Mouse (Mus musculus) intestine, postnatal 0 days (tissue): ENCODE data around the gene Opalin. TPM values are rescaled to one million over a fixed set of nuclear protein-coding genes. Genes with fewer than 3 reads are reported as not detected.

Experiments
- ATAC-seq: fragments of 200-750 bp; cut with Nextera tagmentation; 2 replicates; pipeline ENCODE4 v1.8.0; 2017; ENCODE audit warnings: mild to moderate bottlenecking, moderate TSS enrichment, moderate library complexity
- H3K27ac ChIP-seq: fragments of 300-500 bp; sonication (generic); 2 replicates; pipeline ENCODE4 v1.5.1; 2014; ENCODE audit warnings: mild to moderate bottlenecking, low read depth, low read length, moderate library complexity
- H3K27me3 ChIP-seq: fragments of 300-500 bp; sonication (generic); replicated peaks from 2 replicates; pipeline ENCODE4 v1.6.1; 2014; ENCODE audit warnings: low read length, mixed read lengths; ENCODE audit not compliant: control insufficient read depth, insufficient read depth
- H3K36me3 ChIP-seq: fragments of 300-500 bp; sonication (generic); 2 replicates; pipeline ENCODE4 v1.6.1; 2014; ENCODE audit warnings: mild to moderate bottlenecking, moderate library complexity; ENCODE audit not compliant: control insufficient read depth, insufficient read depth
- H3K4me1 ChIP-seq: fragments of 300-500 bp; sonication (generic); replicated peaks from 2 replicates; pipeline ENCODE4 v1.6.1; 2014; ENCODE audit warnings: antibody characterized with exemption, low read length, mixed read lengths; ENCODE audit not compliant: control insufficient read depth, insufficient read depth
- H3K4me2 ChIP-seq: fragments of 300-500 bp; sonication (generic); replicated peaks from 2 replicates; pipeline ENCODE4 v1.6.1; 2014; ENCODE audit warnings: low read depth, mild to moderate bottlenecking, moderate library complexity
- H3K4me3 ChIP-seq: fragments of 300-500 bp; sonication (generic); 2 replicates; pipeline ENCODE4 v1.5.1; 2014; ENCODE audit warnings: low read depth, low read length
- H3K9ac ChIP-seq: fragments of 300-500 bp; sonication (generic); 2 replicates; pipeline ENCODE4 v1.6.1; 2014; ENCODE audit warnings: mild to moderate bottlenecking, low read depth, low read length
- H3K9me3 ChIP-seq: fragments of 300-500 bp; sonication (generic); 2 replicates; pipeline ENCODE4 v1.6.1; 2016; ENCODE audit warnings: mixed run types; ENCODE audit not compliant: control insufficient read depth
- CTCF ChIP-seq: sonication (generic); IDR thresholded peaks from 2 replicates; pipeline ENCODE4 v1.5.1; 2016; ENCODE audit warnings: low read depth, mild to moderate bottlenecking, control low read depth, antibody characterized with exemption, moderate library complexity
- WGBS: fragments of 180-500 bp; shearing (Covaris S2); extraction: QIAGEN DNeasy Blood & Tissue Kit; methylation state at CpG from one replicate; pipeline ENCODE4 v1.1.7; 2014; 5-methylcytosine and 5-hydroxymethylcytosine counted together
- polyA plus RNA-seq: library from polyadenylated mRNA; unstranded; fragments of >200 nt; fragmentation: Nextera tagmentation; extraction: Ambion mirVana; gene quantifications from 2 replicates; pipeline ENCODE4 v1.2.1, GENCODE M21; 2015

Gene Opalin
- polyA plus RNA-seq, 1 experiment from 2014 or later: not detected

GRCm38 (mm10) chr19:41052247-41052646, 24.7 kb downstream of the Opalin start:
- H3K27ac ChIP-seq: no peak overlapping the region
- ATAC-seq: no peak
- no peak overlapping the region for H3K9ac ChIP-seq

GRCm38 (mm10) chr19:41051714-41052113, 25.2 kb downstream of the Opalin start:
- TF ChIP-seq CTCF: no peak
- Histone ChIP-seq H3K9me3 (no peaks in the 10 kb centered on the region), H3K36me3 (no peaks in the 10 kb centered on the region), H3K9ac (no peak overlapping the region), H3K4me1 (no peaks in the 10 kb centered on the region), H3K27ac (no peak overlapping the region), H3K27me3 (no peaks in the 10 kb centered on the region), H3K4me2 (no peak overlapping the region), H3K4me3 (no peak overlapping the region)
- 79% methylated on average over 1 of the region's 1 CpGs for WGBS
- ATAC-seq: no peak

More at GRCm38 (mm10) chr19:41052247-41052646, 24.7 kb downstream of the Opalin start:
- no peaks in the 10 kb centered on the region for H3K27me3 ChIP-seq
- no peak for TF ChIP-seq CTCF
- H3K4me3 ChIP-seq: no peak overlapping the region
- 24% methylated on average over 5 of the region's 5 CpGs for WGBS
- H3K4me2 ChIP-seq: no peak overlapping the region
- no peaks in the 10 kb centered on the region for H3K36me3 ChIP-seq
- H3K9me3 ChIP-seq: no peaks in the 10 kb centered on the region
- no peaks in the 10 kb centered on the region for H3K4me1 ChIP-seq

DNA sequence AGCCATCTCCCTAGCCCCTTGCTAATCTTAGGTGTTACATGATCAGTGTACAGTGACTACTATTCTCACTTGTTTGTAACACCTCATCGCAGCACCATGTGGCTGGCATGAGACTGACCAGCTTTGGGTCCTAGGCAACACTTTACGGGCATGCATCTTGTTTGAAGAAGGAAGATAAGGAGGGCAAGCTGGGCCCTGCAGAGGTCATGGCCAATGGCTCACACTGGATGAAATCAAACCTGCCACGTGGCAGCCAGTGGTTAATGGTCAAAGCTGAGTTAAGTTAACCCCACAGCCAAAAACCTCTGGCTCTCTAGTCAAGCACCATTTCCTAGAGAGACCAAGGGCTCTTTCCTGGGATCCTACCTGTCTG, 28.7 kb downstream of the Opalin start:
- Histone ChIP-seq H3K4me1 (no peaks in the 10 kb centered on the region), H3K4me3 (no peak overlapping the region), H3K27me3 (no peaks in the 10 kb centered on the region), H3K36me3 (no peaks in the 10 kb centered on the region), H3K27ac (no peak overlapping the region), H3K9me3 (no peaks in the 10 kb centered on the region), H3K4me2 (no peak overlapping the region), H3K9ac (no peak overlapping the region)
- ATAC-seq: no peak
- no peak for TF ChIP-seq CTCF
- 46% methylated on average over 3 of the region's 3 CpGs for WGBS

DNA sequence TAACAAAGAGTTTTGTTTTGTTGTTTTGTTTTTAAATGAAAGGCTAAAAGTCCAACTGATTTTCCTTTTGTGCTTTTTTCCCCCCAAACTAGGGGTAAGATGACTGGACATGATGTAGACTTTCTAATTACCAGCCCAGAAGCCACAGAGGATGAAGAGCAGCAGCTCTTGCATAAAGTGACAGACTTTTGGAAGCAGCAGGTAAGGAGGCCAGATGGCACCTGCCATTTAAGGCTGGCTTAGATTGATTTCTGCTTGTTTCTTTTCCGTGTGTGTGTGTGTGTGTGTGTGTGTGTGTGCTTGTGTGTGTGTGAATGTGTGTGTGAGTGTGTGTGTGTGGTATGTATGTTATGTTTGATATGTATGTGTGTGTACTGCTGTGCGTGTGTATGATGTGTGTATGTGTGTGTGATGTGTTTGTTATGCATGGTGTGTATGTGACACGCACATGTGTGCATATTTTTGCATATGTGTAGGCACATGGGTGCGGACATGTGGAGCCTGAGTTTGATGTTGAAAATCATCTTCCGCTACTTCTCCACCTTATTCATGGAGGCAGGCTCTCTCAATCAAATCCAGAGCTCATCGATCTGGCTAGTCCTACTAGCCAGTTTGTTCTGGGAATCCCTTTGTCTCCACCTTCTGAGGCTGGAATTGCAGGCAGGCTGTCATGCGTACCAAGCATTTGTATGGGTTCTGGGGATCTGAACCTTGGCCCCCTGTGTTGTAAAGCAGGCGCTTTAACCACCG, 29.3 kb downstream of the Opalin start:
- 73% methylated on average over 9 of the region's 9 CpGs for WGBS
- no peaks in the 10 kb centered on the region for H3K36me3 ChIP-seq
- H3K4me3 ChIP-seq: no peak overlapping the region
- no peak overlapping the region for H3K9ac ChIP-seq
- no peaks in the 10 kb centered on the region for H3K4me1 ChIP-seq
- H3K4me2 ChIP-seq: no peak overlapping the region
- no peaks in the 10 kb centered on the region for H3K27me3 ChIP-seq
- TF ChIP-seq CTCF: no peak
- H3K9me3 ChIP-seq: no peaks in the 10 kb centered on the region
- H3K27ac ChIP-seq: no peak overlapping the region
- ATAC-seq: no peak

- H3K4me2 ChIP-seq: no peak overlapping the region
- no peaks in the 10 kb centered on the region for H3K4me1 ChIP-seq
- no peaks in the 10 kb centered on the region for H3K36me3 ChIP-seq
- H3K27me3 ChIP-seq: no peaks in the 10 kb centered on the region
- WGBS: 33% methylated on average over 10 of the region's 10 CpGs
- no peak overlapping the region for H3K27ac ChIP-seq
- H3K9me3 ChIP-seq: no peaks in the 10 kb centered on the region
- no peak overlapping the region for H3K9ac ChIP-seq
- TF ChIP-seq CTCF: no peak
- no peak for ATAC-seq
- no peak overlapping the region for H3K4me3 ChIP-seq
These were observed 31.7 kb downstream of the Opalin start for GRCm38 (mm10) chr19:41045091-41045770.

DNA sequence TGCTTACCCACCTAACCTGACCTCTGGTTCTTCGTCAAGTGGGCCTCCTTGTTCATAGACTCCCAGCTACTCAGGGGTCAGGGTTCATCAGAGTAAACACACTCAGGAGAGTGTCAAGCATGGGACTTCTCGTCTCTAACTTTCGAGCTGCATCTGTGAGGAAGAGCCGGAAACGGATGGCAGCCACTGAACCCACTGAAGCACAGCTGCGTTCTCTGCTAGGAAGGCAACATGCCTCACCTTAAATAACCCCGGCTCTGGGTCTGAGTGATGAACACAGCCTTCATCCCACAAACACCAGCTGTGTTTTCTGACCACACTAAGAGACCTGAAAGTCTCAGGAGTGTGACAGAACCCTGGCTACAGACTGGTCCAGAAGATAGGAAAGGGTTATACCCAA, 37.8 kb downstream of the Opalin start:
- H3K4me3 ChIP-seq: no peak overlapping the region
- H3K36me3 ChIP-seq: no peaks in the 10 kb centered on the region
- no peak overlapping the region for H3K27ac ChIP-seq
- H3K27me3 ChIP-seq: no peaks in the 10 kb centered on the region
- no peak for ATAC-seq
- no peaks in the 10 kb centered on the region for H3K9me3 ChIP-seq
- H3K4me2 ChIP-seq: no peak overlapping the region
- H3K9ac ChIP-seq: no peak overlapping the region
- no peak for TF ChIP-seq CTCF
- no peaks in the 10 kb centered on the region for H3K4me1 ChIP-seq
- WGBS: 60% methylated on average over 7 of the region's 7 CpGs
